Mouse (Mus musculus) kidney, adult 2 months (tissue): ENCODE data around the gene Olfr186. TPM values are rescaled to one million over a fixed set of nuclear protein-coding genes. Genes with fewer than 3 reads are reported as not detected.

ENCODE experiments used
- DNase-seq: peaks from one replicate; pipeline ENCODE4 v3.0.0; 2021
- H3K27ac ChIP-seq: fragments of 200-500 bp; 2 replicates; pipeline ENCODE4 v1.5.1; 2012; ENCODE audit warnings: low read depth, low read length, control low read depth, inconsistent platforms; ENCODE audit not compliant: insufficient read depth
- H3K27me3 ChIP-seq: fragments of 200-500 bp; replicated peaks from 2 replicates; pipeline ENCODE4 v1.6.1; 2012; ENCODE audit warnings: mild to moderate bottlenecking, moderate library complexity, low read length, inconsistent platforms; ENCODE audit not compliant: control insufficient read depth, insufficient read depth
- H3K36me3 ChIP-seq: fragments of 200-500 bp; 2 replicates; pipeline ENCODE4 v1.6.1; 2012; ENCODE audit warnings: mild to moderate bottlenecking, moderate library complexity, low read length, inconsistent platforms; ENCODE audit not compliant: control insufficient read depth, insufficient read depth
- H3K4me1 ChIP-seq: fragments of 200-500 bp; 2 replicates; pipeline ENCODE4 v1.6.1; 2011; ENCODE audit warnings: low read length; ENCODE audit not compliant: control insufficient read depth, insufficient read depth
- H3K4me3 ChIP-seq: fragments of 200-500 bp; 2 replicates; pipeline ENCODE4 v1.5.1; 2011; ENCODE audit warnings: mild to moderate bottlenecking, low read depth, low read length, control low read depth; ENCODE audit not compliant: insufficient read depth
- CTCF ChIP-seq: fragments of 200-500 bp; conservative IDR thresholded peaks from 2 replicates; pipeline ENCODE4 v1.5.1; 2011; ENCODE audit warnings: low read depth, mild to moderate bottlenecking, control low read depth, low read length, moderate library complexity, mixed read lengths; ENCODE audit not compliant: insufficient read depth, insufficient read length
- POLR2A ChIP-seq: fragments of 200-500 bp; IDR thresholded peaks from one replicate; pipeline ENCODE4 v1.6.1; 2011; ENCODE audit warnings: low read depth, low read length, control low read depth
- WGBS: fragments of 180-500 bp; shearing (Covaris S2); methylation state at CpG from one replicate; pipeline ENCODE4 v1.1.7; 2018; 5-methylcytosine and 5-hydroxymethylcytosine counted together
- polyA plus RNA-seq: library from polyadenylated mRNA; depleted of rRNA; stranded (reverse); fragments of >200 nt; gene quantifications from 2 replicates; pipeline ENCODE4 v1.2.3, GENCODE M21; 2012; rRNA removed

Gene Olfr186
- polyA plus RNA-seq, 1 experiment: not detected

DNA sequence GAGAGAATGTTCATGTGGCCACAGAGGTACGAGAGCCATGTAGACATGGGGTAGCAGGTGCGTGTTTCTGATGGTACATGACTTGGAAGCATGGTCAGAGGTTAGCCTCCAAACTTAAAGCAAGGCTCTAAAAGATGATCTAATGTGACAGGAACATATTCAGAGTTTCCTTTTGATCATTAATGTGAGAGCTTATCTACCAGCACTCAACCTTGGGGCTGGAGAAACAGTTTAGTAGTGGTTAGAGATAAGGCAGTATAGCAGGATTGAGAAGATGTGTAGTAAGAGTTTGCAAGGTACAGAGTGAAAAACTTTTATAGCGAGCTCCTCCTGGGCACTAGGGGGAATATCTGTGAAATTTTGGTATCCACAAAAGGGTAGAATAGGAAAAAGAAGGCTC lies 15.7 kb upstream of the Olfr186 start:
- Histone ChIP-seq H3K27ac (no peak overlapping the region), H3K27me3 (no peaks in the 10 kb centered on the region), H3K36me3 (no peaks in the 10 kb centered on the region), H3K4me3 (no peak overlapping the region), H3K4me1 (no peaks in the 10 kb centered on the region)
- 86% methylated on average over 3 of the region's 3 CpGs for WGBS
- TF ChIP-seq POLR2A: no peak
- no peak for TF ChIP-seq CTCF
- no peak for DNase-seq

DNA sequence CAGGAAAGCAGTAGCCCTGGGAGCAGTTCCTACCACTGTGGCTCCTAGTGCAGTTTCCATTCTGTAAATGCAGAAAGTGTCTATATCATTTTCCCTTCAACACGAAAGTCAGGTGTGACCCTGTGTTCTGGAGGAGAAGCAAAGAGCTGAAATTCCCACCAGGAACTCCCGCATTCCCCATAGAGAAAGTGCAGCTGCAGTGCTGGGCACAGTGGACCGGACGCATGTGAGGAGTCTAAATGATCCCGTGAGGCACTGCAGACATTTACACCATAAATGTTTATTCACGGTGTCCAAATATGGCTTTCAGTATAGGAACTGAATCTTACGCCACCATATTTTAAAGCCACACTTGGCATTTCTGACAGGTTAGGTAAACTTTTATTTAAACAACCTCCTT lies 9.6 kb upstream of the Olfr186 start, which contains the start of gene Olfr187:
Gene Olfr187 (minus strand): TSS at position 58 of the 400 bp plus-strand sequence.
- no peak within 1 kb of the TSS for H3K27ac ChIP-seq
- H3K27me3 ChIP-seq: no peaks in the 10 kb centered on the region
- no peak for DNase-seq
- 78% methylated on average over 7 of the region's 7 CpGs for WGBS
- H3K4me3 ChIP-seq: no peak within 1 kb of the TSS
- TF ChIP-seq CTCF (no peak), POLR2A (no peak)
- H3K4me1 ChIP-seq: no peaks in the 10 kb centered on the region
- no peaks in the 10 kb centered on the region for H3K36me3 ChIP-seq

DNA sequence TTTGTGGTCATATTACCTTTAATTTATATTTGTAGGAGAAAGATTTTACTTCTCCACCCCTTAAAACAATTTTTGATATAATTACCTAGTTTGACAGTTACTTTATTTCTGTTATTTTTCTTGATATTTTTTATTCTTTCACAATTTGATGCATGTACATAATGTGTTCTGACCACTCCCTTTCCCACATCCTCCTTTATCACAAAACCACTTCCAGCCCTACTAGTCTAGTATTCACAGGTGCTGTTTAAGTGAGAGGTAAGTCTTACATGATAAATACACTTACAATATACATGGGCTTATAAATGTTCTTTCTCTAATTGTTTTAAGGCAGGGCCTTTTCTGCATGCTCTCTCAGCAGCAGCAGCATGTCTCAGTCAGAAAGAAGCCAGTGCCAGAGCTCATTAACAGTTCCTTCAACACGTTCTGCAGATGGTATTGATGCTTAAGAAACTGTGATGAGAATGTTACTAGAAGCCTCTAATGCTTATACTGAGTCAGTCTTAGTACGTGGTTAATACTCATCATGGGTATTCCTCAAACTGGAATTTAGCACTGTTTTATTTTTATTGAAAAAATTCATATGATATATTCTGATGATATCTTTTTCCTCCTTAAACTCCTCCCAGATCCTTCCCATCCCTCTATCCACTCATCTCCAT lies 16.6 kb downstream of the Olfr186 start:
- H3K27me3 ChIP-seq: no peaks in the 10 kb centered on the region
- no peak overlapping the region for H3K4me3 ChIP-seq
- H3K36me3 ChIP-seq: no peaks in the 10 kb centered on the region
- no peak for TF ChIP-seq CTCF
- no peak for TF ChIP-seq POLR2A
- H3K4me1 ChIP-seq: no peaks in the 10 kb centered on the region
- no peak overlapping the region for H3K27ac ChIP-seq
- 61% methylated on average over 2 of the region's 2 CpGs for WGBS
- DNase-seq: no peak

DNA sequence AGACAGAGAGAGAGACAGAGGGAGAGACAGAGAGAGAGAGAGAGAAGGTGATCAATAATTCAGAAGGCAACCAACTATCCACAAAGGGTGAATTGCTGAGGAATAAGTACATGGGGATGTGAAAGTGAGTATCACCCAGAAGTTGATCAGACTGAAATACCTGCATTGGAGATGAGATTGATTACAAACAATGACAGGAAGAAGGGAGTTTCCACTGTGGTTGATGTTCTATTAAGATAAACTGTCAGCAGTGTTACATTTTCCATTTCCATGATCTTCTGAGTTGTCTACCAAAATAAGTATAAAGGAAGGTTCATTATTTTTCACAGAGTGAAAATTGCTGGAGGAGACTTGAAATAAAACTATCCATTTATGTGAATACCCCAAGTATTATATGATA lies 22.9 kb downstream of the Olfr186 start:
- H3K4me1 ChIP-seq: no peaks in the 10 kb centered on the region
- no peak overlapping the region for H3K4me3 ChIP-seq
- DNase-seq: no peak
- no peaks in the 10 kb centered on the region for H3K27me3 ChIP-seq
- H3K27ac ChIP-seq: no peak overlapping the region
- H3K36me3 ChIP-seq: no peaks in the 10 kb centered on the region
- TF ChIP-seq CTCF: no peak
- no peak for TF ChIP-seq POLR2A

DNA sequence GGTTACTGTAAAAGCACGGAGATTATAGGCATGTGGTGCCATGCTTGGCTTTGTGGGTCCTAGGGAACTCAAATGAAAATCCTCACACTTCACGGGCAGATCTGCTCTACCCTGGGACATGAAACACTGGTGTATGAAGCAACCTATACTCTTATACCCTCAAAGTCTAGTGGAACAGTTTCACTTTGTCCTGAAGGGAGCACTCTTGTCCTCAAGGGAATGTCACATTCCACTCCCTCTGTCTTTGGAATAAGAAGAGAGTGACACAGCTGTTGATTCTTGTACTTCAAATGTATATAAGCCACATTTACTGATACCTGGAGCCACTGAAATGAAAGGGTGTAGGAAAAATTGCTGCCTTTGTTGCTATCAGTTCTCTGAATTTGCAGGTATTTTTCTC lies 35.0 kb downstream of the Olfr186 start, which contains the start of gene Olfr183:
Gene Olfr183 (plus strand): TSS at position 301 of the 400 bp plus-strand sequence.
- Histone ChIP-seq H3K36me3 (no peaks in the 10 kb centered on the region), H3K4me3 (no peak within 1 kb of the TSS), H3K27me3 (no peaks in the 10 kb centered on the region), H3K4me1 (no peaks in the 10 kb centered on the region), H3K27ac (no peak within 1 kb of the TSS)
- DNase-seq: no peak
- WGBS: 60% methylated on average over 2 of the region's 2 CpGs
- TF ChIP-seq CTCF (no peak), POLR2A (no peak)

Other genes starting within 250 kb of the Olfr186 start
- not detected in 2 replicates for gene Olfr173, start 230.0 kb downstream of the Olfr186 start, polyA plus RNA-seq
- gene Olfr175-ps1, start 203.5 kb downstream of the Olfr186 start, polyA plus RNA-seq: not detected in 2 replicates
- not detected in 2 replicates for gene Olfr177, start 155.5 kb downstream of the Olfr186 start, polyA plus RNA-seq
- gene Olfr178, start 138.2 kb downstream of the Olfr186 start, polyA plus RNA-seq: not detected in 2 replicates
- gene Olfr181, start 101.5 kb downstream of the Olfr186 start, polyA plus RNA-seq: not detected in 2 replicates
- not detected in 2 replicates for gene Olfr180, start 100.9 kb downstream of the Olfr186 start, polyA plus RNA-seq
- gene Olfr183, start 34.9 kb downstream of the Olfr186 start, polyA plus RNA-seq: not detected in 2 replicates
- gene Olfr187, start 9.5 kb upstream of the Olfr186 start, polyA plus RNA-seq: not detected in 2 replicates
- not detected in 2 replicates for gene Olfr190, start 47.7 kb upstream of the Olfr186 start, polyA plus RNA-seq
- gene Olfr191, start 59.5 kb upstream of the Olfr186 start, polyA plus RNA-seq: not detected in 2 replicates
- not detected in 2 replicates for gene Olfr193, start 81.6 kb upstream of the Olfr186 start, polyA plus RNA-seq
- not detected in 2 replicates for gene Olfr194, start 90.8 kb upstream of the Olfr186 start, polyA plus RNA-seq
- 0.10 TPM in 1 of 2 replicates, not detected in the other for gene Olfr195, start 116.8 kb upstream of the Olfr186 start, polyA plus RNA-seq
- gene Olfr196, start 140.2 kb upstream of the Olfr186 start, polyA plus RNA-seq: not detected in 2 replicates
- gene Olfr198, start 173.2 kb upstream of the Olfr186 start, polyA plus RNA-seq: not detected in 2 replicates
- not detected in 2 replicates for gene Olfr199, start 189.5 kb upstream of the Olfr186 start, polyA plus RNA-seq
- gene Olfr201, start 242.3 kb upstream of the Olfr186 start, polyA plus RNA-seq: not detected in 2 replicates